Mouse (Mus musculus) neural tube, embryonic 10.5 days (tissue): ENCODE results near the gene Foxp3.
A peak's percentile ranks its signal among the peaks of the same experiment; 100 is the strongest.

ENCODE experiments used
- DNase-seq: peaks from one replicate; pipeline ENCODE4 v3.0.0-alpha.2; 2017; ENCODE audit warnings: low spot score; ENCODE audit errors: extremely low spot score

Gene Foxp3

GRCm38 (mm10) chrX:7573176-7574086, at the start of gene Foxp3:
Foxp3 (plus strand) TSS chrX:7573644.
- DNase-seq, result peak; percentile 70

GRCm38 (mm10) chrX:7524961-7525360, 48.5 kb upstream of the Foxp3 start:
- no peak for DNase-seq

- DNase-seq, result no peak
These were observed 20.0 kb upstream of the Foxp3 start for GRCm38 (mm10) chrX:7553474-7553873.

- DNase-seq, result no peak
These were observed 10.4 kb upstream of the Foxp3 start for GRCm38 (mm10) chrX:7563076-7563475.

- no peak for DNase-seq
These were observed 7.1 kb upstream of the Foxp3 start for GRCm38 (mm10) chrX:7566352-7566751.

- DNase-seq, result no peak
These were observed 6.0 kb upstream of the Foxp3 start for GRCm38 (mm10) chrX:7567491-7567890.

GRCm38 (mm10) chrX:7570481-7571175, 2.8 kb upstream of the Foxp3 start:
- DNase-seq, result no peak

GRCm38 (mm10) chrX:7571565-7572136, 1.8 kb upstream of the Foxp3 start:
- no peak for DNase-seq

GRCm38 (mm10) chrX:7572466-7572865, 978 bp upstream of the Foxp3 start:
- no peak for DNase-seq

GRCm38 (mm10) chrX:7574087-7574884, 842 bp downstream of the Foxp3 start, which contains the start of gene Ppp1r3f:
Ppp1r3f (minus strand) TSS chrX:7574283.
- DNase-seq, result peak; percentile 82

- no peak for DNase-seq
These were observed 1.4 kb downstream of the Foxp3 start for GRCm38 (mm10) chrX:7574885-7575231.

GRCm38 (mm10) chrX:7581151-7581550, 7.7 kb downstream of the Foxp3 start:
- no peak for DNase-seq

- DNase-seq, result no peak
These were observed 10.4 kb downstream of the Foxp3 start for GRCm38 (mm10) chrX:7583881-7584280.

- DNase-seq, result no peak
These were observed 12.9 kb downstream of the Foxp3 start for GRCm38 (mm10) chrX:7586356-7586755.

GRCm38 (mm10) chrX:7595371-7595770, 21.9 kb downstream of the Foxp3 start:
- no peak for DNase-seq

GRCm38 (mm10) chrX:7604004-7604403, 30.6 kb downstream of the Foxp3 start:
- DNase-seq, result no peak

- DNase-seq, result peak; percentile 67
These were observed 31.6 kb downstream of the Foxp3 start, which contains the start of gene Ccdc22 for GRCm38 (mm10) chrX:7604879-7605574. Ccdc22 (minus strand) TSS chrX:7605517.

GRCm38 (mm10) chrX:7605575-7605941, 32.1 kb downstream of the Foxp3 start:
- DNase-seq, result no peak

GRCm38 (mm10) chrX:7606783-7607182, 33.3 kb downstream of the Foxp3 start, which contains the start of gene Cacna1f:
Cacna1f (plus strand) TSS chrX:7607083.
- no peak for DNase-seq

GRCm38 (mm10) chrX:7610035-7610434, 36.6 kb downstream of the Foxp3 start:
- no peak for DNase-seq
